Mouse (Mus musculus) megakaryocyte progenitor cell, adult 5-6 weeks (primary cell): Measurements from ENCODE around the gene Lysmd3. TPM values are rescaled to one million over a fixed set of nuclear protein-coding genes. Genes with fewer than 3 reads are reported as not detected.
A peak's percentile ranks its signal among the peaks of the same experiment; 100 is the strongest.

Experiments used
- ATAC-seq: replicated peaks from 2 replicates; pipeline ENCODE4 v1.8.0; 2016; ENCODE audit warnings: mild to moderate bottlenecking, moderate TSS enrichment, inconsistent platforms; ENCODE audit not compliant: poor library complexity
- total RNA-seq, 2 experiments: library from RNA; stranded (forward) in 1 of 2; stranded (reverse) in 1 of 2; fragments of 157-497, 149-512 nt in 1 of 2; fragments of 200-1000 nt in 1 of 2; gene quantifications; 2 replicates each; pipeline versions ENCODE4 v1.2.3 to v1.2.4; 2015 to 2017

Gene Lysmd3
- total RNA-seq, 2 experiments from 2014 or later, result 17.7 to 21.0 TPM

DNA sequence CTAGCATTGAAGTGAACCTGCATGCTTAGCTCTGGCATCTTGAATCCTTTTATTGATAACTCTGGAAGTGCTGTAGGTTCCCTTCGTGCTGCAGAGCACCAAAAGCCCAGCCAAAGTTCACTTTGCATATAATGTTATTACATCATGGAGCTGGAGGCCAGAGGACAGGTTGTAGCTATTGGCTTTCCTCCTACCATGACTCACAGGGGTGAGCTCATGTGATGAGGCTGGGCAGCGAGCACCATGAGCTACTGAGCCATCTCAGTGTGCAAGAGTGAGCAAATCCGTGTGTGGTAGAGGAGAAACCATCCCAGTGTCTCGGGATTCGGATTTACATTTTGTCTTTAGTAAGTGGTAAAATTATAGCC is 6.9 kb downstream of the Lysmd3 start:
- no peak for ATAC-seq

- no peak for ATAC-seq
These were observed 10.2 kb downstream of the Lysmd3 start for GRCm38 (mm10) chr13:81667713-81668112.

- ATAC-seq, result no peak
These were observed 17.9 kb downstream of the Lysmd3 start for GRCm38 (mm10) chr13:81675333-81675732.

- ATAC-seq, result no peak
These were observed 25.6 kb downstream of the Lysmd3 start for GRCm38 (mm10) chr13:81683107-81683506.

DNA sequence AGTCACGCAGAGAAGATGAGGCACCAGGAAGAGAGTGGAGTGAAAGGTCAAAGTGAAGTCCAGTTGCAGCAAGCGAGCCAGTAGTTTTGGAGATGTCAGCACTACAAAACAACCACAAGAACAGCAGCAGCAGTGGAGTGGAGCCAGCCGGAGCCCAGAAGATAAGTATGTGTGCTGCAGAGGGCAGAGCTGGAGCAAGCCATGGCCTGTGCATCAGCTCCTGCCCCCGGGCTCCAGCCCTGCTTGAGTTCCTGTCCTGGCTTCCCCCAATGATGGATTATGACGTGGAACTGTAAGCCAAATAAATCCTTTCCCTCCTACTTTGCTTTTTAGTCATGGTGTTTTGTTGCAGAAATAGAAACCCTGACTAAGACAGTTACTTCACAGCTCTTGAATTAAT is 26.8 kb downstream of the Lysmd3 start:
- ATAC-seq, result no peak

DNA sequence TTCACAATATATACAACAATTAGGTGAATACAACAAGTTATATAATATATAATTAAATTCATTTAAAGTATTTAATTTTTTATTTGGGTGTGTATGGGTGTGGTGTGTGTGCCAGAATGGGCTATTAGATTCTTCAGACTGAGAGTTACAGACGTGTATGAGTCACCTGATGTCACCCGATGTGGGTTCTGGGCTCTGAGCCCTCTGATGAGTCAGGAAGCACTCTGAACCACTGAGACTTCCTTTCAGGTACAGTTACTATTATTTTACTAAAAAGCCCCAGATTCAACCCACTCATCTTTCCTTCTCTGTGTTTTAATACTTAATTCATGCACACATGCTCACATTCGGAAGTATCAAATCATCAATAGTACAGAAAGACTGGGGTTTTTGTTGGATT is 27.4 kb downstream of the Lysmd3 start:
- ATAC-seq, result no peak

DNA sequence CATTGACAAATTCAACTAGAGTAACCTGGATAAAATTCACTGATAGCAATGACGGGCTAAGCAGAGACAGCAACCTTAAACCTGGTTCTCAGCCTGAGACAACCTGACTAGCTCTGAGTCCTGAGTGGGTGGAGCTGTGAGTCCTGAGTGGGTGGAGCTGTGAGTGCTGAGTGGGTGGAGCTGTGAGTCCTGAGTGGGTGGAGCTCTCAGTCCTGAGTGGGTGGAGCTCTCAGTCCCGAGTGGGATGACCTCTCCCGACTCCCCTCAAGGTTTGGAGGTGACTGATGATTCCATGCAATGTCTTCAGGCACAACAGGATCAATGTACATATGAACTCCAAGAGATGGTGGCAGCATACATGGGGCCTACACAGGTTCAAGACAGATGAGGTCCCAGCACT is 32.1 kb downstream of the Lysmd3 start:
- ATAC-seq, result no peak

DNA sequence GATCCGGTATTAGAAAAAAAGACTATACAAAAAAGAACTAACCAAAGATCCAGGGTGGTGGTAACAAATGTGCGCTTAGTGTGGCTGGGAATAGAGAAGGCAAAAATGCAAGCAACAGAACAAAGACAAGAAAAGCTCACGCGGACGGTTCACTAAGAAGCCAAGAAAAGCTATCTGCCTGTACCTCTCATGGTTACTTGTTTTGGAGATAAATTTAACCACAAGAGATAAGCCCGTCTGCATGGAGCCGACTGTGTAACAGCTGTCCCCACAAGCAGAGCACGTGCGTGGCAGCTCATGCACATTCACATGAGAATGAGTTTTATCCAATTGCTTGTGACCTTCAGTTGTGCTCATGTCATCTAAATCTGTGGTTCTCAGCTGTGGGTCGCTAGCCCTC is 33.0 kb downstream of the Lysmd3 start:
- peak; percentile 90 for ATAC-seq

DNA sequence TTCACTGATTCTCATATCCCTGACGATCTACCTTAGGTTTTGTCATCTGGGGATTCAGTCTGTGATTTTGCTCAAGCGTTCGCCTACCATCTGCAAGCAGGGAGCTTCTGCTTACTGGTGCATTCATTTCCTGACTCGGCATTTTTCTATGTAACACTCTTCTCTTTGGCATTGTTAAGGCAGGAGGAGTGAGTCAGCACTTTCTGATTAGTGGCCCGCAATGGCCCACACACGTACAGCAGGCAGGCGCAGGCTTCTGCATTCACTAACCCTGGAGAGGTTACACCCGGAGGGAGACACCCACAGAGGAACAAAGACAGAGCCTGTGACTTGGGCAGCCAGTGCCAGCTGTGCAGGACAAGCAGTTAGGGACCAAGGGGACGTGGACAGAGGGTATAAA is 34.1 kb downstream of the Lysmd3 start:
- peak; percentile 78 for ATAC-seq

DNA sequence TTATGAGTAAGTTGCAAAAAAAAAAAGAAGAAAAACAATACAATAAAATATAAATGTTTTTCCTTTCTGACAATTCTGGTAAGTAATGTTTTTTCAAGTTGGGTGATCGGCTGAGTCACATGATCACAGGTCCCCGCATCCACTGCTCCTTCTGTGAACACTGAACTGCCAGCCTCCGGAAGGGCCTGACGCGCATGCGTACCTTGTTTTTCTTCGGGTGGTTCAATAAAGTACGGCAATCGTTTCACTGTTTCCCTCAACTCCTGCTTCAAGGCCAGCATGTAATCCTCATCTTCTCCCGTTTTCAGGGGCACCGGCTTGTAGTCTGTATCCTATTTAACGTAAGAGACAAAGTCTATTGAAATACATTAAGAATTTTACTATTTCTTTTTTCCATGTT is 37.0 kb downstream of the Lysmd3 start:
- ATAC-seq, result no peak

DNA sequence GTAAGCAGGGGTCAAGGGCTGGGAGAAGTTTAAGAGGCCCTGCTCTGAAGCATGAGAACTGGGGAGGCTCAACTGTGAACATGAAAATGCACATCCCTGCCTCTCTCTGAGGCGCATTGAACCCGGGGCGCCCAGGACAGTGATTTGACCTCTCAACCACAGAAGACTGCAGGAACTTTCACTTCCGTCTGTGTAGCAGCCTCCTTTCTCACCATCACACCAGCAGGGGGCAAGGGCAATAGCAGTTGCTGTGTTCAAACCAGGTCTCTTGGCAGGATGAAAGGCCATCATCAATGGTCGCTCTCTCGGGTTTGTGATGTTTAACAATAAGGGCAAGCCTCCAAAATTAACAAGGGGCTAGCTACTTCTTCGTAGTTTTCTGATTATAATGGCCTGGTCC is 45.7 kb downstream of the Lysmd3 start:
- ATAC-seq, result peak; percentile 74

DNA sequence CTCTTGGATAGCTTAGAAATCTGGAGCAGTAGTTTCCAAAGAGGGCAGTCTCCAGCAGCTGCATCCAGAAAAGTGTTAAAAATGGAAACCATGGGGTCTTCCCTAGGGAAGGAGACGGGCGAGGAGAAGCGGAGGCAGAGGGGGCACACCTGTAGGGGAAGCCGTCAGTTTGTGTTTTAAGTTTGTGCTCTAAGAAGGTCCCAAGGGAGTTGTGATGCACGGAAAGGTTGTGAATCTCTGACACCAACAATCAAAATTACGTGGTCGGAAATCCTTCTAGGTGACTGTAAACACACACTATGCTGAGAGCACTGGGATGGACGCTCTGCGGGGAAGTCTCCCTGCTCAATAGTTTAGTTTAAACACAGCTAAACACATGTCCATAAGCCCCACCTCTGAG is 46.2 kb downstream of the Lysmd3 start:
- no peak for ATAC-seq

DNA sequence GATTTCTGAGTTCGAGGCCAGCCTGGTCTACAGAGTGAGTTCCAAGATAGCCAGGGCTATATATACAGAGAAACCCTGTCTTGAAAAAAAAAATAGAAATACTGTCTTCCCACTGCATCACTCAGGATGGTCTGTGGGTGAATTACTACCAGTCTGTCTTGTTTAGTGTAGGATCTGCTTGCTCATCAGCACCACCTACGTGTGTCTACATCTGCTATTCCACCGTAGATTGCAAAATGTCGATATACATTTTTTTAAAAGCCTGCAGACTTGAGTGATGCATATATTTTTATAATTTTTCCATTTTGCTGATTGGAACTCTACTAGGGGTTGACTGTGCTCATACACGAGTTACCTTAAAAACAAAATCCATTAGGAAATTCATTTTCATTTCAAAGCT is 48.8 kb downstream of the Lysmd3 start:
- no peak for ATAC-seq

DNA sequence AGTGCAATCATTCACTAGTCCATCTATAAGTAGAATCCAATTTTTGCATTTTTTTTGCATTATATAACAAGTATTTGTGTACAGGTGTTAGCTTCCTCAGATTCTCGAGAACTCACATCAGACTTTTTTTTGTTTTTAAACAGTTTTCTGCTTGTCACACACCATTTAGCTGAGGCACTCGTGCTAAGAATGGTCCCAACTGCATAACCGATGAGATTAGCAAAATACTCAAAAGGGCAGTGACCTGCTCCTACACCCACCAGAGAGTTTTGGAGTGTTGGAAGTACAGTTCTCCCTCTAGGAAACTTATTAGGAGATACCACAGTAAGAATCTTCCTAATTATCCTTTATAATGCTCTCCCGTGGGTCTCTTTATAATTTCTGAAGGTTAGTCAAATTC is 52.3 kb downstream of the Lysmd3 start:
- no peak for ATAC-seq

DNA sequence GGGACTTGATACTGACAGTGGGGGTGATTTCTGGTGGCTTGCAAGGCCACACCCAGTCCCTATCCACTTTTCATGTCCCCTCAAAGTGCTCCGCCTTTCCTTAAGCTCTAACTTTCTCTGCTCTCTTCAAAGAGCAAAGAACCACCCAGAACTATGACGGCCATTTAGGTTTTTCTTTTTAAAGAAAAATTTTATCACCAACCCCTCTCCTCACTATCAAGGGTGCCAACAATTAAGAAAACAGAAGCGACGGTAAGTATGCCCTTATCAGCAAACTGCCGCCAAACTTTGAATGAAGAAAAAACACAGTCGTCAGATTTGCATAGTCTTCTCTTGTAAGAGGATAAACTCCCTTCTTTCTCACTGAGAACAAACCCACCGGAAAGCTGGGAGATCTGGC is 52.8 kb downstream of the Lysmd3 start:
- ATAC-seq, result peak; percentile 20; the same call in 1 of the 2 replicates

- ATAC-seq, result peak; percentile 76
These were observed 53.5 kb downstream of the Lysmd3 start, which contains the start of the genes Polr3g and Mblac2 for GRCm38 (mm10) chr13:81710775-81711545. Polr3g (minus strand) TSS chr13:81711013. Mblac2 (plus strand) TSS chr13:81711341.

GRCm38 (mm10) chr13:81711546-81712371 is 54.3 kb downstream of the Lysmd3 start:
- ATAC-seq, result peak; percentile 14

DNA sequence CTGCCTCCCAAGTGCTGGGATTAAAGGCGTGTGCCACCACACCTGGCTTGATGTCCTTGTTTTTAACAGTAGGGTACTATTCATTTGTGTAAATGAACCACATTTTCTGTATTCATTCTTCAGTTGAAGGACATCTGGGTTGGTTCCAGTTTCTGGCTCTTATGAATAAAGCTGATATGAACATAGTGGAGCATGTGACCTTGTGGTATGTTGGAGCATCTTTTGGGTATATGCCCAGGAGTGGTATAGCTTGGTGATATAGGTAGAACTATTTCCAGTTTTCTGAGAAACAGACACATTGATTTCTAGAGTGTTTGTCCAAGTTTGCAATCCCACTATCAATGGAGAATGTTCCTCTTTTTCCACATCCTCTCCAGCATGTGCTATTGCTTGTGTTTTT is 56.4 kb downstream of the Lysmd3 start:
- no peak for ATAC-seq
